Mouse (Mus musculus) telencephalon, adult 2 months (tissue): ENCODE measurements at regions not wholly inside any gene's neighbourhood (a gene's known extent, or its start where the extent isn't known, plus 50 kb on each side); places are given as distances from the start of the nearest gene placed in this dataset.

Experiments
- DNase-seq: peaks from one replicate; pipeline ENCODE4 v3.0.0-alpha.2; 2011; ENCODE audit warnings: low read depth, low spot score

DNA sequence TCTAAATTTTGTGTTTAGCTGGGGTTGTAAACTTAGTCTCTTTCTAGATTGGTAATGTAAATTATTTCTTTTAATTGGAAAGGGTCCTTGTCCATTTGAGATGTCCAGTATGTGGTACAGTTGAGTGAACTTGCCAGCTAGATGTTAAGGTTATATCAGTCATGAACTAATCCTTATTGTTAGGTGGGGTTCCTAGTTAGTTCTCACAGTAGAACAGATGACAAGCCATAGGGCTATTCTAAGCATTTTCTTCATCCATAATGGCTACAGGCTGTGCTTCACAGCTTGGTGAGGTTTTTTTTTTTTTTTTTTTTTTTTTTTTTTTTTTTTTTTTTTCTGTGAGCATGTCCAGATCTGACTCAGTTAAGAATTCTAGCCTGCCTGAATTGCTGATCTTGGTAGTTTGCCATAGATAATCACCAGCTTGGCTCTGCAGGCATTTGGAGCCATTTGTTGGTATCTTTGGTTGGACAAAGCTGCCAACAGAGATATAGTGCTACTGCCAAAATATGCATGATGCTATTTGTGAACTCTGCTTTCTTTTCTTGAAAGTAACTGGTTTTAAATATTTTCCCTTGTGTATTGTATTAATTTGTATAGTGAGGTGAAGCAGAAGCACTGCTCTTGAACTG lies 669.2 kb downstream of the 4931400O07Rik start:
- peak; percentile 6 for DNase-seq
